Mouse (Mus musculus) bone marrow, adult 2 months (tissue): Measurements from ENCODE around the gene Negr1.

Source experiments
- CTCF ChIP-seq: fragments of 200-500 bp; IDR thresholded peaks from 2 replicates; pipeline ENCODE4 v1.5.1; 2011; ENCODE audit warnings: low read length, control low read depth; ENCODE audit not compliant: control insufficient read depth, insufficient read depth
- POLR2A ChIP-seq: fragments of 200-500 bp; IDR thresholded peaks from 2 replicates; pipeline ENCODE4 v1.6.1; 2011; ENCODE audit warnings: low read depth, mild to moderate bottlenecking, control low read depth, low read length, borderline replicate concordance; ENCODE audit not compliant: control insufficient read depth

DNA sequence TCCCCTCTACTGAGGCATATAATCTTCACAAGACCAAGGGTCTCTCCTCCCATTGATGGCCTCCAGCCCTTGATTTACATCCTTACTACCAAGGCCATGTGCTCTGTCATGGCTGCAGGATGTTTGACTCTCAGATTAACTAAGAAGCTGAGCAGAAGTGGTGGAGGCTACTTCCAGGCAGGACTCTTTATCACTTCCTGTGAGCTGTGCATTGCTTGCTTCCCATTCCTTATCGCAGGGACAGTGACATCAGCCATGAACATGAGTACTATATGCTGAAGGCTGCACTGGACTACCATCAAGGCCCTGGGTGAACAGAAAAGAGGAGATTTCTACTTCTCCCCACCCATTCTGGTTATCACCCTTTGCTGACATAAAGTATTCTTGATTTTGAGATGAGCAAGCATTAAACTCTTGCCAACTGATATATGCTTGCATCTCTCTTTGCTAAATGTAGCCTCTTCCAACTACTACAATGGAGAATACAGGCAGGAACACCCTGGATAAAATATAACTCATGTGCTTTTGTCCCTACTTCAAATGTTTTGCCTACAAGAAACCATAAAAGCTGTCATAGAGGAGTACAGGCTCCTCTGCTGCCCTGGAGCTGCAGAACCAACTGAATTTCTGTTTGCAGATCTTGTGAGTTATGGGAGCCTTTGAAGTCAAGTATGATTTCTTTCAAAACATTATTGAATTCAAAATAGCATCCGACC, 517.8 kb downstream of the Negr1 start:
- TF ChIP-seq CTCF (no peak), POLR2A (no peak)
